Mouse (Mus musculus): Measurements from ENCODE around the gene Tmc5. TPM values are rescaled to one million over a fixed set of nuclear protein-coding genes. Genes with fewer than 3 reads are reported as not detected.

Gene Tmc5
- polyA plus RNA-seq, 1 experiment from 2014 or later: 0.41 TPM

Other genes starting within 250 kb of the Tmc5 start
- gene Syt17, start 149.1 kb upstream of the Tmc5 start, polyA plus RNA-seq (2014; fragmentation: Nextera tagmentation; extraction: Ambion mirVana): 2.4 and 3.2 TPM in 2 replicates
- gene Itpripl2, start 105.3 kb upstream of the Tmc5 start, polyA plus RNA-seq (2014; fragmentation: Nextera tagmentation; extraction: Ambion mirVana): 0.61 and 1.1 TPM in 2 replicates
- 105 and 121 TPM in 2 replicates for gene Coq7, start 63.9 kb upstream of the Tmc5 start, polyA plus RNA-seq (2014; fragmentation: Nextera tagmentation; extraction: Ambion mirVana)
- gene Tmc7, start 12.6 kb upstream of the Tmc5 start, polyA plus RNA-seq (2014; fragmentation: Nextera tagmentation; extraction: Ambion mirVana): 10.3 and 13.1 TPM in 2 replicates
- gene Gde1, start 108.5 kb downstream of the Tmc5 start, polyA plus RNA-seq (2014; fragmentation: Nextera tagmentation; extraction: Ambion mirVana): 97.7 and 104 TPM in 2 replicates
- gene Ccp110, start 115.3 kb downstream of the Tmc5 start, polyA plus RNA-seq (2014; fragmentation: Nextera tagmentation; extraction: Ambion mirVana): 26.8 and 28.0 TPM in 2 replicates
- 74.9 and 75.2 TPM in 2 replicates for gene Vps35l, start 142.9 kb downstream of the Tmc5 start, polyA plus RNA-seq (2014; fragmentation: Nextera tagmentation; extraction: Ambion mirVana)